Mouse (Mus musculus): Measurements from ENCODE around the gene Snx14.

GRCm38 (mm10) chr9:88359140-88359539, 79.6 kb downstream of the Snx14 start:
- TF ChIP-seq CTCF (IDR thresholded peaks at IDR 0.05; ENCODE audit: extremely low read depth, insufficient read length, insufficient replicate concordance, low read depth, low read length) (no peak), POLR2A (IDR thresholded peaks at IDR 0.05; ENCODE audit: low read depth, low read length) (no peak)
